Mouse (Mus musculus) fibroblast of lung, adult 2 months (primary cell): ENCODE results near the gene Pdk1.

ENCODE experiments used
- DNase-seq: peaks from one replicate; pipeline ENCODE4 v3.0.0-alpha.2; 2011; ENCODE audit warnings: low read depth

The Pdk1 gene

GRCm38 (mm10) chr2:71938716-71939393, 65.8 kb downstream of the Pdk1 start:
- DNase-seq: peak; percentile 37

GRCm38 (mm10) chr2:71941005-71941720, 68.1 kb downstream of the Pdk1 start:
- DNase-seq: no peak

- no peak for DNase-seq
These were observed 68.7 kb downstream of the Pdk1 start for GRCm38 (mm10) chr2:71941721-71942087.

- no peak for DNase-seq
These were observed 78.2 kb downstream of the Pdk1 start for GRCm38 (mm10) chr2:71951212-71951611.
